Mouse (Mus musculus) liver, embryonic 16.5 days (tissue): ENCODE measurements around the gene Ebf1. TPM values are rescaled to one million over a fixed set of nuclear protein-coding genes. Genes with fewer than 3 reads are reported as not detected.

Source experiments
- ATAC-seq: fragments of 200-750 bp; cut with Nextera tagmentation; 2 replicates; pipeline ENCODE4 v1.8.0; 2017; ENCODE audit warnings: low read depth, mild to moderate bottlenecking, moderate number of reproducible peaks, moderate library complexity
- H3K27ac ChIP-seq: fragments of 300-500 bp; sonication (generic); 2 replicates; pipeline ENCODE4 v1.5.1; 2014; ENCODE audit warnings: mild to moderate bottlenecking, low read length
- H3K27me3 ChIP-seq: fragments of 300-500 bp; sonication (generic); 2 replicates; pipeline ENCODE4 v1.6.1; 2014; ENCODE audit warnings: low read depth, low read length, mixed read lengths; ENCODE audit not compliant: control insufficient read depth, insufficient read depth
- H3K36me3 ChIP-seq: fragments of 300-500 bp; sonication (generic); 2 replicates; pipeline ENCODE4 v1.6.1; 2014; ENCODE audit warnings: mild to moderate bottlenecking; ENCODE audit not compliant: control insufficient read depth, insufficient read depth
- H3K4me1 ChIP-seq: fragments of 300-500 bp; sonication (generic); 2 replicates; pipeline ENCODE4 v1.6.1; 2014; ENCODE audit warnings: low read depth, low read length, mixed read lengths; ENCODE audit not compliant: control insufficient read depth
- H3K4me2 ChIP-seq: fragments of 300-500 bp; sonication (generic); 2 replicates; pipeline ENCODE4 v1.6.1; 2014; ENCODE audit warnings: low read depth, low read length, mixed read lengths
- H3K4me3 ChIP-seq: fragments of 300-500 bp; sonication (generic); 2 replicates; pipeline ENCODE4 v1.5.1; 2014; ENCODE audit warnings: low read depth, mild to moderate bottlenecking, low read length
- H3K9ac ChIP-seq: fragments of 300-500 bp; sonication (generic); 2 replicates; pipeline ENCODE4 v1.6.1; 2014; ENCODE audit warnings: low read depth, low read length
- H3K9me3 ChIP-seq: fragments of 300-500 bp; sonication (generic); replicated peaks from 2 replicates; pipeline ENCODE4 v1.6.1; 2016; ENCODE audit warnings: low read length; ENCODE audit not compliant: control insufficient read depth
- WGBS: fragments of 180-500 bp; shearing (Covaris S2); extraction: QIAGEN DNeasy Blood & Tissue Kit; methylation state at CpG from one replicate; pipeline ENCODE4 v1.1.7; 2014; ENCODE audit not compliant: insufficient replicate concordance; 5-methylcytosine and 5-hydroxymethylcytosine counted together
- polyA plus RNA-seq: library from polyadenylated mRNA; unstranded; fragments of >200 nt; fragmentation: Nextera tagmentation; extraction: Ambion mirVana; gene quantifications from 2 replicates; pipeline ENCODE4 v1.2.1, GENCODE M21; 2015

Ebf1 gene
- polyA plus RNA-seq, 1 experiment from 2014 or later = 2.8 TPM

DNA sequence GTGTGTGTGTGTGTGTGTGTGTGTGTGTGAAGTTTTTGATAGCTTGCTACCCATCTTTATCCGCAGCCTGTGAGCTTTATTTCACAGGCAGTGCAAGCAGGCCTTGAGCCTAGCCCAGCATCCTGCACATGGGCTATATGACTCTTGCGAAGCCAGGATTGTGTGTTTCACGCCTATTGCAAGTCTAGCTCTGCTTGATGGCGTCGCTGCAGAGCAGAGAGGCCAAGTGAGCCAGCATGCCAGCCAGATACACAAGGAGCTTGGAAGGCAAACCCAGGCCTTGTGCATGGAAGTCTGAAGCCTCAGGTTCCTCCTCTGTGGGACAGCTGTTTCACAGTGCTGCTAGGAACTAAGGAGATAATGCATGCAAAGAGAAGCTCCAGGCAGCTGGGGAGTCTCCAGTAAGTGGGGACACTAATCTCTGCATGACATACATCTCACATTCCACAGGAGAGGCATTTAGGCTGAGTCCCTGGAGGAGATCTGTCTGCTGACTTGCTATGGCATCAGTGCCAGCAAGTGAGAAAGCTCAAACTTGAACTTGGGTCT, 359.2 kb downstream of the Ebf1 start:
- H3K27me3 ChIP-seq = no peaks in the 10 kb centered on the region
- H3K4me2 ChIP-seq = no peak overlapping the region
- no peak overlapping the region for H3K9ac ChIP-seq
- H3K9me3 ChIP-seq = no peaks in the 10 kb centered on the region
- no peaks in the 10 kb centered on the region for H3K36me3 ChIP-seq
- WGBS = 58% methylated on average over 5 of the region's 5 CpGs
- no peak overlapping the region for H3K27ac ChIP-seq
- H3K4me1 ChIP-seq = no peaks in the 10 kb centered on the region
- no peak for ATAC-seq
- no peak overlapping the region for H3K4me3 ChIP-seq

DNA sequence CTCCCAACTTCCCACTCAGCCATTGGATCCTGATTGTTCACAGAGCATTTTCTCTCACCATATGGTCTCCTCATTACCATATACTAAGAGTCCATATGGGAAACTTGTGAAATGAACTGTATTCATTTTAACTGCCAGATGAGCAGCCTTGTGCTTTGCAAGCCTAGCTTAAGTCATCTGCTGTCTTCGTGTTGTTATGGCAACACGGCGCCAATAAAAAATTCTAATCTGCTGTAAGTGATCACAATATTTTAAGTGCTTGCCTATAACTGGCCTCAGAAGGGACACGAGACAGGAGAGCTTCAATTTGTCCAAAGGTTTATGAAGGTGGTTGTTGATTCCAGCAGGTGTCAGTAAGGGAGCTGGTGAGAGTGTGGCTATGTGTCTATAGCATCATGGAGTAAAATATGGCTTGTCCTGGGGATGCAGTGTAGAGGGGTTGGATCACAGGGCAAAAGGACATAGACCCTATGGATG, 360.8 kb downstream of the Ebf1 start:
- WGBS = 64% methylated on average over 4 of the region's 4 CpGs

GRCm38 (mm10) chr11:44979391-44979790, 362.3 kb downstream of the Ebf1 start:
- WGBS = 50% methylated on average over 5 of the region's 5 CpGs
- H3K9ac ChIP-seq = no peak overlapping the region

More for the DNA sequence above, 360.8 kb downstream of the Ebf1 start:
- Histone ChIP-seq H3K4me1 (no peaks in the 10 kb centered on the region), H3K9ac (no peak overlapping the region), H3K27ac (no peak overlapping the region), H3K36me3 (no peaks in the 10 kb centered on the region), H3K9me3 (no peaks in the 10 kb centered on the region), H3K4me3 (no peak overlapping the region), H3K4me2 (no peak overlapping the region), H3K27me3 (no peaks in the 10 kb centered on the region)
- no peak for ATAC-seq

DNA sequence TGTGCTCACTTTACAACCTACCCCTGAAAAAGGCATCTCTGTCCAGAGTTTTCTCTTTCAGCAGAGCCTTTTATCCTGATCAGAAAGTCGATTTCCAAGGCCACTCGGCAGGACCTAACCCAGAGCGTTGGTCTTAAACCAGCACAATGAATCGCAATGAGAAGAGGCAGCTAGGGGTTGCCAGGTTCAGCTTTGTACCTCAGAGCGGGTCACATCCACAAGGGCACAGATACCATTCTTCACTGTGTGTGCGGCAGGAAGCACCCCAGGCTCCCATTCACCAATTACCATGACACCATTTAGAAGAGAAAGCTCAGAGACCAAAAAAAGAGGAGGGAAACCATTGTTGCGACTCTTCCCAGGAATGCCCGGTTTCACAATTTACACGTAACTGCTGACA, 365.1 kb downstream of the Ebf1 start:
- H3K4me2 ChIP-seq = no peak overlapping the region
- 67% methylated on average over 9 of the region's 9 CpGs for WGBS
- no peaks in the 10 kb centered on the region for H3K27me3 ChIP-seq
- H3K9ac ChIP-seq = no peak overlapping the region
- H3K36me3 ChIP-seq = no peaks in the 10 kb centered on the region
- H3K4me3 ChIP-seq = no peak overlapping the region
- no peaks in the 10 kb centered on the region for H3K4me1 ChIP-seq
- no peak overlapping the region for H3K27ac ChIP-seq
- ATAC-seq = no peak
- H3K9me3 ChIP-seq = no peaks in the 10 kb centered on the region

More at GRCm38 (mm10) chr11:44979391-44979790, 362.3 kb downstream of the Ebf1 start:
- no peak overlapping the region for H3K27ac ChIP-seq
- H3K27me3 ChIP-seq = no peaks in the 10 kb centered on the region
- H3K9me3 ChIP-seq = no peaks in the 10 kb centered on the region
- H3K36me3 ChIP-seq = no peaks in the 10 kb centered on the region
- H3K4me3 ChIP-seq = no peak overlapping the region
- H3K4me2 ChIP-seq = no peak overlapping the region
- no peak for ATAC-seq
- H3K4me1 ChIP-seq = no peaks in the 10 kb centered on the region

GRCm38 (mm10) chr11:44983961-44984360, 366.8 kb downstream of the Ebf1 start:
- H3K9ac ChIP-seq = no peak overlapping the region
- 64% methylated on average over 6 of the region's 6 CpGs for WGBS
- no peaks in the 10 kb centered on the region for H3K36me3 ChIP-seq
- no peak for ATAC-seq
- no peaks in the 10 kb centered on the region for H3K27me3 ChIP-seq
- no peak overlapping the region for H3K27ac ChIP-seq
- H3K4me3 ChIP-seq = no peak overlapping the region
- no peaks in the 10 kb centered on the region for H3K4me1 ChIP-seq
- H3K9me3 ChIP-seq = no peaks in the 10 kb centered on the region
- H3K4me2 ChIP-seq = no peak overlapping the region

- ATAC-seq = no peak
- H3K9me3 ChIP-seq = no peaks in the 10 kb centered on the region
- H3K4me1 ChIP-seq = no peaks in the 10 kb centered on the region
- H3K27ac ChIP-seq = no peak overlapping the region
- no peaks in the 10 kb centered on the region for H3K36me3 ChIP-seq
- no peak overlapping the region for H3K4me3 ChIP-seq
- H3K27me3 ChIP-seq = no peaks in the 10 kb centered on the region
- no peak overlapping the region for H3K9ac ChIP-seq
- no peak overlapping the region for H3K4me2 ChIP-seq
- 52% methylated on average over 7 of the region's 7 CpGs for WGBS
Measured at GRCm38 (mm10) chr11:44984381-44984780, 367.3 kb downstream of the Ebf1 start.

DNA sequence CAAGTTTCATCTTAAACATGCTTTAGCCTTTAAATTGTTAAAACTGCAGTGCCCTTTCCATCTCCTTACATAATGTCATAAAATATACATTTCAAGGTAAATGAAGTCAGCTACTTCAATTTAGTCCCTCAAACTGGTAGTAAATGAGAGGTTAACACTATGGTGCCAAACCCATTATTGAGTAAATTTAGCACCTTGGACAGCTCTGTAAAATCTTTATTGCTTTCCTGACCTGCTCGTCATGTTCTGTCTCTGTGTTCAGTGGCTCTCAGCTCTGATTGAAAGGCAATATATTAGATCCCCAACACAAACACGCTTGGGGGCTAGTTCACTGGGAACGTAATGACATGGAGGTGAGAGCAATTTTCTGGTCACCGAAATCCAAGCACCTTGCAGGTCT, 370.7 kb downstream of the Ebf1 start:
- Histone ChIP-seq H3K9ac (no peak overlapping the region), H3K36me3 (no peaks in the 10 kb centered on the region), H3K9me3 (no peaks in the 10 kb centered on the region), H3K4me1 (no peaks in the 10 kb centered on the region), H3K27ac (no peak overlapping the region), H3K4me2 (no peak overlapping the region), H3K27me3 (no peaks in the 10 kb centered on the region), H3K4me3 (no peak overlapping the region)
- WGBS = 25% methylated on average over 4 of the region's 4 CpGs
- no peak for ATAC-seq

- H3K4me3 ChIP-seq = no peak overlapping the region
- WGBS = 60% methylated on average over 5 of the region's 5 CpGs
- no peak overlapping the region for H3K27ac ChIP-seq
- H3K9me3 ChIP-seq = no peaks in the 10 kb centered on the region
- H3K36me3 ChIP-seq = no peaks in the 10 kb centered on the region
- H3K4me1 ChIP-seq = no peaks in the 10 kb centered on the region
- H3K9ac ChIP-seq = no peak overlapping the region
- no peaks in the 10 kb centered on the region for H3K27me3 ChIP-seq
- ATAC-seq = no peak
- H3K4me2 ChIP-seq = no peak overlapping the region
Measured at GRCm38 (mm10) chr11:45002681-45003286, 385.7 kb downstream of the Ebf1 start.

DNA sequence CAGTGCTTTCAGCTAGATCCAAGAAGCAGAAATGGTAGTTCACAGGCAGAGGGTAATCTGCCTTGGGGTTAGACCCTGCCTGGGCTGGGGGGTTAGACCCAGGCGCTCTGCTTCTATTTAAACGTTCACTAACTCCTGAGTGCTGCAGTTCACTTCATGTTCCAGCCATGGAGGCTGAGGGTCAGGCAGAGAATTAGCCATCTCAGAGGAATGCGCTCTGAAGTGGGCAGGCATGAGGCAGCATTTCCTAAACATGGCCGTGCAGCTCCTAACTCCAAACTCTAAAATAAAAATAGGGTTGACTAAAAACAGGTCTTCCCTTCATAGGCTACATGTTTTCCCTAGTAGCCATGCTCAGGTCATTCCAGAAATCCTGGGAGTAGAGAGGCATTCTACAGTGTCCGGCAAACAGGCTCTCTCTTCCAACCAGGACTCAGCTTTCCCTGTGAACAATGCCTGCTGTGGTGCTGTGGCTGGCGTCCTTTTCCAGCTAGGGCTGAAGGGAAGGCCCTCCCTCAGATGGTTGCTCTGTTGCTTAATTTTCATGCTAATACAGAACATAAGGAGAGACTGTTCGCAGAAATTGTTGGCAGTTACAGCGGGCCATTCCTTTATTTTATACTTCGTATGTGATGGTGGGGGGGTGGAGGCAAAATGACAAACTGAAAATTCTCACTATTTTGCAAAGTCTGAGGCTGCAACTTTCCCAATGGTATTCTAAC, 386.8 kb downstream of the Ebf1 start:
- Histone ChIP-seq H3K4me2 (no peak overlapping the region), H3K4me1 (no peaks in the 10 kb centered on the region), H3K27me3 (no peaks in the 10 kb centered on the region), H3K9me3 (no peaks in the 10 kb centered on the region), H3K27ac (no peak overlapping the region), H3K9ac (no peak overlapping the region), H3K4me3 (no peak overlapping the region), H3K36me3 (no peaks in the 10 kb centered on the region)
- no peak for ATAC-seq
- 57% methylated on average over 9 of the region's 9 CpGs for WGBS
